Mouse (Mus musculus) intestine, embryonic 14.5 days (tissue): ENCODE measurements around the gene Junb. TPM values are rescaled to one million over a fixed set of nuclear protein-coding genes. Genes with fewer than 3 reads are reported as not detected.

Experiments used
- ATAC-seq: fragments of 200-750 bp; cut with Nextera tagmentation; replicated peaks from 2 replicates; pipeline ENCODE4 v1.8.0; 2017; ENCODE audit warnings: low read depth, moderate number of reproducible peaks, moderate TSS enrichment, moderate library complexity; ENCODE audit not compliant: low FRiP score, low TSS enrichment
- DNase-seq: peaks from one replicate; pipeline ENCODE4 v3.0.0-alpha.2; 2018; ENCODE audit warnings: low spot score
- H3K27ac ChIP-seq: fragments of 300-500 bp; sonication (generic); 2 replicates; pipeline ENCODE4 v1.5.1; 2014; ENCODE audit warnings: low read depth, mild to moderate bottlenecking, control low read depth
- H3K27me3 ChIP-seq: fragments of 300-500 bp; sonication (generic); replicated peaks from 2 replicates; pipeline ENCODE4 v1.6.1; 2014; ENCODE audit warnings: low read length, control low read depth; ENCODE audit not compliant: control insufficient read depth, insufficient read depth
- H3K36me3 ChIP-seq: fragments of 300-500 bp; sonication (generic); 2 replicates; pipeline ENCODE4 v1.6.1; 2014; ENCODE audit warnings: low read length, control low read depth; ENCODE audit not compliant: control insufficient read depth, insufficient read depth
- H3K4me1 ChIP-seq: fragments of 300-500 bp; sonication (generic); replicated peaks from 2 replicates; pipeline ENCODE4 v1.6.1; 2014; ENCODE audit warnings: low read length, control low read depth, mixed read lengths; ENCODE audit not compliant: control insufficient read depth, insufficient read depth
- H3K4me2 ChIP-seq: fragments of 300-500 bp; sonication (generic); 2 replicates; pipeline ENCODE4 v1.6.1; 2014; ENCODE audit warnings: low read length
- H3K4me3 ChIP-seq: fragments of 300-500 bp; sonication (generic); 2 replicates; pipeline ENCODE4 v1.5.1; 2014; ENCODE audit warnings: low read depth, low read length, control low read depth, mixed read lengths
- H3K9ac ChIP-seq: fragments of 300-500 bp; sonication (generic); 2 replicates; pipeline ENCODE4 v1.6.1; 2014; ENCODE audit warnings: mild to moderate bottlenecking, low read length
- H3K9me3 ChIP-seq: fragments of 300-500 bp; sonication (generic); 2 replicates; pipeline ENCODE4 v1.6.1; 2016; ENCODE audit warnings: low read length, control low read depth; ENCODE audit not compliant: control insufficient read depth
- WGBS: fragments of 180-500 bp; shearing (Covaris S2); extraction: QIAGEN DNeasy Blood & Tissue Kit; methylation state at CpG from one replicate; pipeline ENCODE4 v1.1.7; 2014; 5-methylcytosine and 5-hydroxymethylcytosine counted together
- polyA plus RNA-seq: library from polyadenylated mRNA; unstranded; fragments of >200 nt; fragmentation: Nextera tagmentation; extraction: Ambion mirVana; gene quantifications from 2 replicates; pipeline ENCODE4 v1.2.1, GENCODE M21; 2014

The Junb gene
- polyA plus RNA-seq, 1 experiment from 2014 or later: 17.2 TPM

DNA sequence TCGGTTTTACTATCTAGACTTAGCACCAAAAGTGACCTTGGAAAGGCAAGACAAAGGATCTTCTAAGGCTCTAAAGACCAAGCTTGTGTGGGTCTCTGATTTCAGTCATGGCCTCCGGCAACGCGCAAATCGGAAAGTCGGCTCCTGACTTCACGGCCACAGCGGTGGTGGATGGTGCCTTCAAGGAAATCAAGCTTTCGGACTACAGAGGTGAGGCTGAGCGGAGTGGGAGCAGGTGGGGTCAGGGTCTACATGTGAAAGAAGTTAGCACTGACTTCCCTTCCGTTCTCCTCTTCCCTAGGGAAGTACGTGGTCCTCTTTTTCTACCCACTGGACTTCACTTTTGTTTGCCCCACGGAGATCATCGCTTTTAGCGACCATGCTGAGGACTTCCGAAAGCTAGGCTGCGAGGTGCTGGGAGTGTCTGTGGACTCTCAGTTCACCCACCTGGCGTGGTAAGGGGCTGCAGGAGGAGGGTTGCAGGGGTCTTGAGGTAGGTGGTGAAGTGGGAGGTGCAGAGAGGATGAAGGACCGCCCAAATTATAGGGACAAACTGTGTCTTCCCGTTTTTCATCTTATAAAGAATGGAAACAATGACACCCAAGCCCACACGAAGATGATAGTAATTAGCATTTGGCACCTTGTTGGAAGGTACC is 8.3 kb downstream of the Junb start:
- ATAC-seq (no peak), DNase-seq (no peak)
- H3K4me2 ChIP-seq: peak overlapping the region; percentile 87
- H3K9ac ChIP-seq: peak overlapping the region; percentile 87
- H3K4me3 ChIP-seq: peak overlapping the region; percentile 68
- peak overlapping the region; percentile 81; the same call in 1 of the 2 replicates for H3K27ac ChIP-seq
- 7% methylated on average over 21 of the region's 21 CpGs for WGBS
- H3K27me3 ChIP-seq: no peaks in the 10 kb centered on the region
- no peaks in the 10 kb centered on the region for H3K9me3 ChIP-seq
- H3K36me3 ChIP-seq: peaks cover 46% of the 10 kb centered on the region
- peaks cover 26% of the 10 kb centered on the region for H3K4me1 ChIP-seq

DNA sequence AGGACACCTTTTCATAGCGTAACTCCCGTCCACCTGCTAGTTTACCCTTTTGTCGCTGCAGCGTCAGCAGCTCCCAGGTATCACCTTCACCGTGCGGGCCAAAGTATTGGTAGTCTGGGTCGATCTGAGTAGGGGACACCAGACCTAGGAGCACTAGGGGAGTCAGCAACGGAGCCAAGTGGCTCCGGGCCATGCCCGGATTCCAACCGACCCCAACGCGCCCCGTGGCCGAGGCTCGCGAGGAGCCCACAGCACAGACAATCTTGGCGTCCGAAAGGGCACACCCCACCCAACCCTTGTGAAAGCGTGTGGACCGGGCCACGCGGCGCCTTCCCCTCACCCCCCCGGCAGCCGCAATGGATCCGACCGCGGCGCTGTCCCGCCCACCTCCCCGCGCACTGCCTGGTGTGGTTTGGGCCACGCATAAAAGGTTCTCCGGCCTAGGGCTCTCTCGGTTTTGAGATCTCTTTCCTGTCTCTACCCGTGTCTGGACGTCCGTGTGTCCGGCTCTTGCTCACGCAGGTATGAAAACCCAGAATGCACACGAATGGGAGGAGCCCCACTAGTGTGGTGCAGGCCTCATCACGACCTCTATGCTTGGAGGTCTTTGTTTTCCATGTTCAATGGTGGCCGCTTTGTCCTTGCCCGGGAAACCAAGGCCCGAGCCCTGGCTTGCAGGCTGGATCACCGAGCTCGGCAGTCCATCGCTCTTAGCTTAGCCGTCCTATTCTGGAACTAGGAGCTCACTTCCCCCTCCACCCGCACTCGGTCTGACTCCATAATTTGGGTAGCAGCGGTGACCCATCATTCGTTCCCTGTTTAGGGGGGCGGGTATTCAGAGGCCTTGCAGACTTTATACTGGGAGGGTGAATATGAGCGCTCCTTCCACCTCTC is 9.0 kb downstream of the Junb start, which contains the start of the genes Gm49661, Prdx2 and Rnaseh2a:
Gene Gm49661 (minus strand): TSS at position 193 of the 894 bp plus-strand sequence.
Gene Prdx2 (plus strand): TSS at position 347 of the 894 bp plus-strand sequence.
Gene Rnaseh2a (minus strand): TSS at position 527 of the 894 bp plus-strand sequence.
- ATAC-seq (peak; percentile 80), DNase-seq (peak; percentile 93)
- H3K4me2 ChIP-seq: peak within 1 kb of the TSS; percentile 87
- H3K27me3 ChIP-seq: no peaks in the 10 kb centered on the region
- peak within 1 kb of the TSS; percentile 87 for H3K9ac ChIP-seq
- peaks cover 26% of the 10 kb centered on the region for H3K4me1 ChIP-seq
- peaks cover 39% of the 10 kb centered on the region for H3K36me3 ChIP-seq
- H3K27ac ChIP-seq: peak within 1 kb of the TSS; percentile 81
- H3K4me3 ChIP-seq: peak within 1 kb of the TSS; percentile 68
- H3K9me3 ChIP-seq: no peaks in the 10 kb centered on the region
- under 1% methylated on average over 56 of the region's 56 CpGs for WGBS

DNA sequence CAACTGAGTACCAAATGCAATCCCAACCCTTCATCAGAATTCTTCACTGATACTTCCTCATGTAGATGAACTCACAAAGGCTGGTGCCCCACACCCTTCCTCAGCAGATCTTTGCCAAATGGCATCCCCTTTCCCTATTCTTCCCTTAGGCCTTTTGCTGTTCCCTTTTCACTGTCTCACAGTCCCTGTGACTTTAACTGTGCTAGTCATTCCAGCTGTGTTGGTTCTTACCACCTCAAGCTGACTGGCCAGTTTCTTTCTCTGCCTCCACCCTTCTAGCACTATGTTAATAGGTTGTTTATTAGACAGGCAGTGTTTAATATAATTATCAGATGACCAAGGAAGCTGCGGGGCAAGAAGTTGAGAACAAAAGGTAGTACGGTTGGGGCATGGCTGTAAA is 9.9 kb downstream of the Junb start:
- Histone ChIP-seq H3K27me3 (no peaks in the 10 kb centered on the region), H3K36me3 (peaks cover 31% of the 10 kb centered on the region), H3K4me2 (peak overlapping the region; percentile 87), H3K9me3 (no peaks in the 10 kb centered on the region), H3K27ac (peak overlapping the region; percentile 81), H3K4me3 (peak overlapping the region; percentile 68), H3K4me1 (peaks cover 22% of the 10 kb centered on the region), H3K9ac (peak overlapping the region; percentile 87)
- DNase-seq (no peak), ATAC-seq (no peak)
- WGBS: 6% methylated on average over 2 of the region's 2 CpGs

DNA sequence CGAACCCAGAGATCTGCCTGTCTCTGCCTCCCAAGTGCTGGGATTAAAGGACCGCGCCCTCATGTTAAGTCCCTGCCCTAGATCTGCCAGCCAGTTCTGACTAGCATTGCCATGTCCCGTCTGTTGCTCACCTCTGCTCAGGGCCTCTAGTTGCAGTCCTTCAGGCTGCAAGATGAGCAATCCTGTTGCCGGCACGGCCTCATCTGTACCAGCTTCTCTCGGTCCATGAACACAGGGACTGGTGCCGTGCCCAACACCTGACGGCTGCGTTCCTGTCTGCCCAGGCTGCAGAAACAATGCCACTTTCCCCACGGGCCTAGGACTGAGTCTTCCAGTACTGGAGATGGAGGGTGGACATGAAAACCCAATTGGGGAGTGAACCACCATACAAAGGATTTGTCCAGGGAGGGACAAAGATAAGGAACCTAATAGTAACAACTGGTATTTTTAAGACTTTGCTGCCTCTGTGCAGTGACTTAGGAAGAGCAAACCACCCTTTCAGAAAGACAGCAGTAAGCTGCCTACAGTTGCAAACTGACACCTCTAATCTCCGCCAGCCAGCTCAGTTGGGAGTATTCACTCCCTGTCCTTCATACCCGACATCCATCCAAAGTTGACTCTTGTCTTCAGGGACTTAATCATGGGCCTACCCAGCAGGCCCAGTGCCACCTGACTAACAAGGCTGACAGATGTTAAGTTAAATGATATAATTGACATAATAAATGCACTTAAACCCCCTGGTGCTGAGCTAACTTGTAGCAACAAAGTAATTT is 10.8 kb downstream of the Junb start:
- H3K4me1 ChIP-seq: peaks cover 22% of the 10 kb centered on the region
- no peaks in the 10 kb centered on the region for H3K27me3 ChIP-seq
- no peak overlapping the region for H3K4me3 ChIP-seq
- H3K36me3 ChIP-seq: peaks cover 22% of the 10 kb centered on the region
- 92% methylated on average over 13 of the region's 13 CpGs for WGBS
- ATAC-seq (no peak), DNase-seq (no peak)
- H3K27ac ChIP-seq: no peak overlapping the region
- no peak overlapping the region for H3K4me2 ChIP-seq
- no peak overlapping the region for H3K9ac ChIP-seq
- no peaks in the 10 kb centered on the region for H3K9me3 ChIP-seq

DNA sequence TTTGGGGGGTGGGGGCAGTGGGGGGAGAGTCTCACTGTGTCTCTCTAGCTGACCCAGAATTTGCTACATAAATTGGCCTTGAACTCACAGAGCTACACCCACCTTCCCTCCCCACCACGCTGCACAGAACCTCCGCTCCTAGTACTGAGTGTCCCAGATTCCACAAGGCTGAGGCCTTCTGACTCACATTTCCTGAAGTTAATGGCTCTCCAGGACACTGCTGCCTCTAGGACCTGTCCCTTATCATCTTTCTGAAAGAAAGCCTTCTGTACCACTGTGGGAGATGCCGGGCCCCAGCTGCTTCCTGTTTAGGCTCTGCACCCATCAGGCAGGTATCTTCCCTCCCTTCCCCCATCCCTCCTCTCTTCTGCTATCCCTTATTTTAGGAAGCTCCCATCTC is 11.9 kb downstream of the Junb start:
- Histone ChIP-seq H3K4me3 (no peak overlapping the region), H3K9ac (no peak overlapping the region), H3K9me3 (no peaks in the 10 kb centered on the region), H3K4me1 (peaks cover 22% of the 10 kb centered on the region), H3K4me2 (peak overlapping the region; percentile 87; the same call in 1 of the 2 replicates), H3K36me3 (peaks cover 15% of the 10 kb centered on the region), H3K27me3 (no peaks in the 10 kb centered on the region), H3K27ac (no peak overlapping the region; the same call in 1 of the 2 replicates)
- DNase-seq (no peak), ATAC-seq (no peak)
- 40% methylated on average over 3 of the region's 3 CpGs for WGBS

DNA sequence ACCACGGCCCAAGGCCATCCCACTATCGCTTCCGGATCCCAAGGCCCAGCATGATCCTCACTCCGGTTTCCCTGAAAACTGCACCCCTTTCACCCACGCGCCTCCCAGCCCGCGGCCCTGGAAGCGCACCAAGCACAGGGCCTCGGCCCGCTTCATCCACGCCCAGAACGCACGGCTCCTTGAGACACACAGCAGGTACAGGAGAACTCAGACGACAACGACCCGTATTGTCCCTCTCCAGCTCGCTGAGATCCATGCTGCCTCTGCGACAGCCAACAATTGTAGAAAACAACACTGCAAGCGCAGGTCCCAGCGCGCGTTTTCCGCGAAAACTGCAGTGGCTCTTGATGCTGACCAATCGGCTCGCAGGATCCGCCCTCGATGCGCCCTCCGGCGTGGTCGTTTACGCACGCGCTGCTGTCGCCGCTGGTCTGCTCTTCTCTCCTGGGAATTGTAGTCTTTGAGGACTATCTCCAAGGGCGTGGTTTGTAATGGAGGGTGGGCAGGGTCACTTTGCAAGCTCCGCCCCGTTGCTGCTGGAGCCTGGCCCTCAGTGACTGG is 12.7 kb downstream of the Junb start:
- Histone ChIP-seq H3K36me3 (peaks cover 12% of the 10 kb centered on the region), H3K4me2 (peak overlapping the region; percentile 87), H3K9ac (peak overlapping the region; percentile 61), H3K9me3 (no peaks in the 10 kb centered on the region), H3K4me3 (peak overlapping the region; percentile 70), H3K27ac (peak overlapping the region; percentile 9; the same call in 1 of the 2 replicates), H3K27me3 (no peaks in the 10 kb centered on the region), H3K4me1 (peaks cover 19% of the 10 kb centered on the region)
- under 1% methylated on average over 41 of the region's 41 CpGs for WGBS
- ATAC-seq (peak; percentile 84), DNase-seq (peak; percentile 91)

DNA sequence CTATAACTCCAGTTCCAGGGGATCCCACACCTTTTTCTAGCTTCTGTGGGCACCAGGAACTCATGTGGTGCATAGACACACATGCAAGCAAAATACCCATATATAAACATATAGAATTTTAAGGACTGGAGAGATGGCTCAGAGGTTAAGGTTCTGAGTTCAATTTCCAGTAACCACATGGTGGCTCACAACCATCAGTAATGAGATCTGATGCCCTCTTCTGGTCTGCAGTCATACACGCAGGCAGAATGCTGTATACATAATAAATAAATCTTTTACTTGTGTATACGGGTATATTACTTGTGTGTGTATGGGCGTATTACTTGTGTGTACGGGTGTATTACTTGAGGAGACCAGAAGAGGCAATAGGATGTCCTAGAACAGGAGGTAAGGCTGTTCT is 14.6 kb downstream of the Junb start:
- Histone ChIP-seq H3K9me3 (no peaks in the 10 kb centered on the region), H3K4me3 (no peak overlapping the region), H3K36me3 (0 out of 2 replicates have a peak, but pooled peaks cover 18% of the 10 kb centered on the region), H3K27me3 (no peaks in the 10 kb centered on the region), H3K4me1 (peaks cover 14% of the 10 kb centered on the region), H3K27ac (no peak overlapping the region), H3K4me2 (no peak overlapping the region), H3K9ac (no peak overlapping the region)
- ATAC-seq (no peak), DNase-seq (no peak)
- 80% methylated on average over 4 of the region's 4 CpGs for WGBS

DNA sequence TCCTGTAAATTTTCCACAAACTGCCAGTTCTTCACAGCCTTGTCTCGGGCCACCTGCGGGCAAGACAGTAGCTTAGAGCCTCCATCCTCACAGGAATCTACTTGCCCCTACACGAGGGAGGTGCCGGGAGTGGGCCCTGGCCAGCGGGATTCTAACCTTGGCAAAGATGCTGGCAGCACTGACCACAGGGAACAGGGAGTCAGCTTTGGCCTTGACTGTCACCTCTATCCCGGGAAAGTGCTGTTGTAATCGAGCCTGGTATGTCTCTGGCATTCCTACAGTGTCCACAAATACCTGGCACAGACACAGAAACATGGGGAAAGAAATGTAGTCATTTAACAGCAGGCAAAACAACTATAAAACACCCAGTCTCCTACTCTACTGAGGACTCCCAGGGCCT is 18.7 kb downstream of the Junb start:
- no peak overlapping the region for H3K27ac ChIP-seq
- no peak overlapping the region for H3K4me3 ChIP-seq
- no peaks in the 10 kb centered on the region for H3K27me3 ChIP-seq
- DNase-seq (no peak), ATAC-seq (no peak)
- WGBS: 92% methylated on average over 7 of the region's 7 CpGs
- H3K4me2 ChIP-seq: no peak overlapping the region
- H3K4me1 ChIP-seq: peaks cover under 1% of the 10 kb centered on the region; the same call in 1 of the 2 replicates
- H3K36me3 ChIP-seq: peaks cover 36% of the 10 kb centered on the region
- H3K9ac ChIP-seq: no peak overlapping the region
- no peaks in the 10 kb centered on the region for H3K9me3 ChIP-seq
